Mouse (Mus musculus) layer of hippocampus, postnatal 14 days (tissue): ENCODE measurements around the gene Gm17402. TPM values are rescaled to one million over a fixed set of nuclear protein-coding genes. Genes with fewer than 3 reads are reported as not detected.

Experiments used
- total RNA-seq, 2 experiments: library from RNA; stranded (reverse); gene quantifications; 2 replicates each; pipeline ENCODE4 v1.2.3; 2021

Gene Gm17402
- total RNA-seq, 2 experiments from 2014 or later = not detected

Other genes with a start within 250 kb of the Gm17402 start
- 1 to 10 TPM; 1.0 to 3.8 TPM for gene Mlf1, start 1.1 kb downstream of the Gm17402 start, total RNA-seq
- 10 to 100 TPM; 52.8 to 55.3 TPM for gene Gfm1, start 54.9 kb upstream of the Gm17402 start, total RNA-seq
- 10 to 100 TPM; 45.2 to 51.7 TPM for gene Lxn, start 88.8 kb upstream of the Gm17402 start, total RNA-seq
- 1 to 10 TPM; 2.0 to 2.1 TPM for gene Rarres1, start 140.4 kb upstream of the Gm17402 start, total RNA-seq
- gene Mfsd1, start 207.6 kb upstream of the Gm17402 start, total RNA-seq = 10 to 100 TPM; 45.7 to 50.1 TPM